Mouse (Mus musculus): ENCODE results near the gene Ucp1.

- no peak for TF ChIP-seq EP300 (IDR thresholded peaks at IDR 0.05; ENCODE audit: low read depth)
- no peak for TF ChIP-seq CTCF (IDR thresholded peaks at IDR 0.05; ENCODE audit: low read depth)
Observed at GRCm38 (mm10) chr8:83257631-83258030, 32.5 kb upstream of the Ucp1 start.

All from liver, embryonic 14.5 days (tissue).